Mouse (Mus musculus): ENCODE results near the gene Olfr297. TPM values are rescaled to one million over a fixed set of nuclear protein-coding genes. Genes with fewer than 3 reads are reported as not detected.

The Olfr297 gene
- polyA plus RNA-seq (2012; rRNA removed), result not detected in 2 replicates

GRCm38 (mm10) chr7:86519668-86520067, at the start of gene Olfr297:
Olfr297 (plus strand) TSS chr7:86519968.
- DNase-seq (ENCODE audit: low read depth), result no peak

DNA sequence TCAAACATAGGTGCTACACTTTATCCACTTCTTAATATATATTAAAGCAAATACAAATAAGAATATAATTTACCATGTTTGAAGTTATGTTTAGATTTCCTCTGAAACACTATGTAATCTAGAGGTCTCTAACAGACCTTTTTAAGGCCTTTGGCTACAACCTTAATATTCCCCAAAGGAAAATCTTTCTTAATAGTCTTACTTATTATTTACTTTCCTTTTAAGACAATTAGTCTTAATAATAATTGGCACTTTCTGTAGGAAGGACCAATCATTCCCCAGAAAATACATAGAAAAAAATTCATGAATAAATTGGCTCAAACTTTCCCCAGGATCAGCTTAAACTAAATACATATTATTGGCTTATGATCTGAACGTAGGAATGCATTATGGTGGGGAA, 27.4 kb upstream of the Olfr297 start, which contains the start of gene Olfr298:
Gene Olfr298 (minus strand): TSS at position 101 of the 400 bp plus-strand sequence.
- no peak for DNase-seq (ENCODE audit: low read depth)

Other genes with a start within 250 kb of the Olfr297 start
- gene Olfr310, start 242.8 kb upstream of the Olfr297 start, polyA plus RNA-seq (2012; rRNA removed), result not detected in 2 replicates
- not detected in 2 replicates for gene Olfr309, start 206.3 kb upstream of the Olfr297 start, polyA plus RNA-seq (2012; rRNA removed)
- not detected in 2 replicates for gene Olfr308, start 194.3 kb upstream of the Olfr297 start, polyA plus RNA-seq (2012; rRNA removed)
- not detected in 2 replicates for gene Olfr307, start 182.4 kb upstream of the Olfr297 start, polyA plus RNA-seq (2012; rRNA removed)
- not detected in 2 replicates for gene Olfr305, start 153.0 kb upstream of the Olfr297 start, polyA plus RNA-seq (2012; rRNA removed)
- gene Olfr304, start 133.3 kb upstream of the Olfr297 start, polyA plus RNA-seq (2012; rRNA removed), result not detected in 2 replicates
- gene Olfr303, start 122.2 kb upstream of the Olfr297 start, polyA plus RNA-seq (2012; rRNA removed), result not detected in 2 replicates
- gene Olfr301, start 116.1 kb upstream of the Olfr297 start, polyA plus RNA-seq (2012; rRNA removed), result not detected in 2 replicates
- not detected in 2 replicates for gene Olfr299, start 60.0 kb upstream of the Olfr297 start, polyA plus RNA-seq (2012; rRNA removed)
- not detected in 2 replicates for gene Olfr298, start 27.5 kb upstream of the Olfr297 start, polyA plus RNA-seq (2012; rRNA removed)
- not detected in 2 replicates for gene Olfr295, start 63.9 kb downstream of the Olfr297 start, polyA plus RNA-seq (2012; rRNA removed)
- not detected in 2 replicates for gene Olfr294, start 96.7 kb downstream of the Olfr297 start, polyA plus RNA-seq (2012; rRNA removed)
- gene Olfr293, start 129.1 kb downstream of the Olfr297 start, polyA plus RNA-seq (2012; rRNA removed), result not detected in 2 replicates
- gene Olfr292, start 168.4 kb downstream of the Olfr297 start, polyA plus RNA-seq (2012; rRNA removed), result not detected in 2 replicates